Mouse (Mus musculus) kidney, embryonic 15.5 days (tissue): ENCODE results near the gene Nup210l. TPM values are rescaled to one million over a fixed set of nuclear protein-coding genes. Genes with fewer than 3 reads are reported as not detected.
"Not testable (repeated sequence)": the region's sequence is repeated elsewhere in the genome, so short reads cannot be mapped to it uniquely, and the experiment has no call there.

Source experiments
- ATAC-seq: fragments of 200-750 bp; cut with Nextera tagmentation; replicated peaks from 2 replicates; pipeline ENCODE4 v1.8.0; 2017; ENCODE audit warnings: moderate TSS enrichment; ENCODE audit not compliant: low FRiP score
- H3K27ac ChIP-seq: fragments of 300-500 bp; sonication (generic); 2 replicates; pipeline ENCODE4 v1.5.1; 2015; ENCODE audit warnings: mild to moderate bottlenecking, inconsistent platforms
- H3K27me3 ChIP-seq: fragments of 300-500 bp; sonication (generic); 2 replicates; pipeline ENCODE4 v1.6.1; 2015; ENCODE audit warnings: inconsistent platforms
- H3K36me3 ChIP-seq: fragments of 300-500 bp; sonication (generic); 2 replicates; pipeline ENCODE4 v1.6.1; 2015; ENCODE audit warnings: inconsistent platforms
- H3K4me1 ChIP-seq: fragments of 300-500 bp; sonication (generic); 2 replicates; pipeline ENCODE4 v1.6.1; 2015; ENCODE audit warnings: inconsistent platforms
- H3K4me2 ChIP-seq: fragments of 300-500 bp; sonication (generic); 2 replicates; pipeline ENCODE4 v1.6.1; 2015; ENCODE audit warnings: moderate library complexity, mild to moderate bottlenecking, inconsistent platforms
- H3K4me3 ChIP-seq: fragments of 300-500 bp; sonication (generic); replicated peaks from 2 replicates; pipeline ENCODE4 v1.5.1; 2015; ENCODE audit warnings: mild to moderate bottlenecking, inconsistent platforms
- H3K9ac ChIP-seq: fragments of 300-500 bp; sonication (generic); 2 replicates; pipeline ENCODE4 v1.6.1; 2015; ENCODE audit warnings: mild to moderate bottlenecking, inconsistent platforms
- H3K9me3 ChIP-seq: fragments of 300-500 bp; sonication (generic); replicated peaks from 2 replicates; pipeline ENCODE4 v1.6.1; 2016; ENCODE audit warnings: inconsistent platforms
- WGBS: fragments of 180-500 bp; shearing (Covaris S2); methylation state at CpG from one replicate; pipeline ENCODE4 v1.1.7; 2015; ENCODE audit warnings: mixed read lengths; 5-methylcytosine and 5-hydroxymethylcytosine counted together
- polyA plus RNA-seq: library from polyadenylated mRNA; unstranded; fragments of >200 nt; fragmentation: Nextera tagmentation; extraction: Ambion mirVana; gene quantifications from 2 replicates; pipeline ENCODE4 v1.2.1, GENCODE M21; 2015

Nup210l gene
- polyA plus RNA-seq, 1 experiment from 2014 or later = 0.40 TPM

DNA sequence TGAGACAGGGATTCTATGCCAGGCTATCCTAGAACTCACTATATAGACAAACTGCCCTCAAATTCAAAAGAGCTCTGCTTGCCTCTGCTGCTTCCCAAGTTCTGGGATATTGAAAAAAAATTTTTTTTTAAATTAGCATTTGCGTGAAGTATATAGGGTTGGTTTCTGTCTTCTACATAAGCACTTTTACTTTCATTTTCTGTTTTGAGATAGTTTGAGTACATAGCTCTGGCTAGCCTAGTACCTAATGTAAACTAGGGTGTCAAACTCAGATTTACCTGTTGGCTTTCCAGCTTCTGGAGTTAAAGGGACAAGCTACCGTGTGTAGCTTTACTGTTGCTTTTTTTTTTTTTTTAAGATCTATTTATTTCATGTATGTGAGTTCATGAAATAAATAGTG lies 2.3 kb upstream of the Nup210l start:
- H3K9me3 ChIP-seq = no peaks in the 10 kb centered on the region
- peaks cover 49% of the 10 kb centered on the region for H3K36me3 ChIP-seq
- no peak overlapping the region for H3K9ac ChIP-seq
- no peak for ATAC-seq
- H3K27me3 ChIP-seq = no peaks in the 10 kb centered on the region
- H3K27ac ChIP-seq = no peak overlapping the region
- no peak overlapping the region for H3K4me2 ChIP-seq
- no peak overlapping the region for H3K4me3 ChIP-seq
- 91% methylated on average over 2 of the region's 2 CpGs for WGBS
- H3K4me1 ChIP-seq = peaks cover 5% of the 10 kb centered on the region; the same call in 1 of the 2 replicates

DNA sequence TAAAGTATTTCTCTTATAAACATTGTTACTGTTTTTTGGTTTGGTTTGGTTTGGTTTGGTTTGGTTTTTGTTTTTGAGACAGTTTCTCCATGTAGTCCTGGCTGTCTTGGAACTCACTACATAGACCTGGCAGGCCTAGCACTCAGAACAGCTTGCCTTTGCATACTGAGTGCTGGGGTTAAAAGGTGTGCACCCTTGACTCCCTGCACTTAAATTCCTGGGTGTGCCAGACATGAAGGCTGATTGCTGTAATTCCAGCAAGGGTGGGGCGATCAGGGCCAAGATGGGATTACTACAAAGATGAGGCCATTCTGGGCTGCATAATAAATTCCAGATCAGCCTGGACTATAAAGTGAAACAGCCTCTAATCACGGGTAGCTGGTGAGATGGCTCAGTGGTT lies 1.7 kb upstream of the Nup210l start:
- WGBS = 53% methylated on average over 2 of the region's 2 CpGs
- H3K4me3 ChIP-seq = no peak overlapping the region
- H3K9me3 ChIP-seq = no peaks in the 10 kb centered on the region
- peaks cover 5% of the 10 kb centered on the region; the same call in 1 of the 2 replicates for H3K4me1 ChIP-seq
- no peak overlapping the region for H3K9ac ChIP-seq
- no peaks in the 10 kb centered on the region for H3K27me3 ChIP-seq
- 0 out of 2 replicates have a peak, but pooled peaks have one; percentile 58 for ATAC-seq
- H3K36me3 ChIP-seq = peaks cover 43% of the 10 kb centered on the region
- H3K4me2 ChIP-seq = no peak overlapping the region
- H3K27ac ChIP-seq = no peak overlapping the region

DNA sequence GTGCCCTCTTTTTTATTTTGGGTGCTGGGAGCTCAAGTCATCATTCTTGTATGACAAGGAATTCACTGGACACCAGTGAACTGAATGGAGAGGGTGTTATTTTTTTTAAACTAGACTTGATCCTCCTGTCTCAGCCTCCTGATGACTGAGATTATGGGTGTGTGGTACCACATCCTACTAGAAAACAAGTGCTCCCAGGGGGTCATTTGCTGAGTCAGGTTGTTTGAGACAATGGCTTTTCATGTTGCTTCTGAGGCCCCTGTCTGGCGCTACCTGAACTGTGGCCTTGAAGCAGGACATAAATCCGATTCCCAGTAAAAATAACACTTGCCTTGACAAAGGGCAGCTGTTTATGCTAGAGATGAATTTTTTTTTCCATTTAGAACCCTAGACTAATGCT lies 756 bp upstream of the Nup210l start:
- H3K4me2 ChIP-seq = no peak overlapping the region
- H3K9me3 ChIP-seq = no peaks in the 10 kb centered on the region
- no peaks in the 10 kb centered on the region for H3K27me3 ChIP-seq
- no peak overlapping the region for H3K4me3 ChIP-seq
- no peak for ATAC-seq
- no peak overlapping the region for H3K27ac ChIP-seq
- 33% methylated on average over 2 of the region's 2 CpGs for WGBS
- H3K36me3 ChIP-seq = peaks cover 34% of the 10 kb centered on the region
- peaks cover 5% of the 10 kb centered on the region; the same call in 1 of the 2 replicates for H3K4me1 ChIP-seq
- H3K9ac ChIP-seq = no peak overlapping the region

DNA sequence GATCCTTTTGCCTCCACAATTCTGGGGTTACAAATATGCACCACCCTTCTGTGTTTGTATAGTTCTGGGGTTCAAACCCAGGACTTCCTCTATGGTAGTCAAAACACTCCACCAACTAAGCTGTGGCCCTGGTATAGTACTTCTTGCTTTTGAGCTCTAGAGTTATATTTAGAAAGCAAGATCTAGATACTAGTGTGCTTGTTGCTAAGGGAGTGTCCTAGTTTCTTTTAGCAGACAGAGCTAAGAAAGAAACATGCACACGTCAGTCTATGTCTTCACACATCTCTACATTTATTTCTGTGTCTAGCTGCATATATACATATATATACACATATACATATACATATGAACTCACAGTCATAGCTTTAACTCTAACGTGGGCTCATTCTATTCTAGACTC lies 7.8 kb downstream of the Nup210l start:
- no peaks in the 10 kb centered on the region for H3K4me1 ChIP-seq
- no peak overlapping the region for H3K9ac ChIP-seq
- no peaks in the 10 kb centered on the region for H3K27me3 ChIP-seq
- no peak overlapping the region for H3K27ac ChIP-seq
- 82% methylated on average over 2 of the region's 2 CpGs for WGBS
- no peak for ATAC-seq
- H3K36me3 ChIP-seq = no peaks in the 10 kb centered on the region
- no peak overlapping the region for H3K4me2 ChIP-seq
- no peaks in the 10 kb centered on the region for H3K9me3 ChIP-seq
- no peak overlapping the region for H3K4me3 ChIP-seq

DNA sequence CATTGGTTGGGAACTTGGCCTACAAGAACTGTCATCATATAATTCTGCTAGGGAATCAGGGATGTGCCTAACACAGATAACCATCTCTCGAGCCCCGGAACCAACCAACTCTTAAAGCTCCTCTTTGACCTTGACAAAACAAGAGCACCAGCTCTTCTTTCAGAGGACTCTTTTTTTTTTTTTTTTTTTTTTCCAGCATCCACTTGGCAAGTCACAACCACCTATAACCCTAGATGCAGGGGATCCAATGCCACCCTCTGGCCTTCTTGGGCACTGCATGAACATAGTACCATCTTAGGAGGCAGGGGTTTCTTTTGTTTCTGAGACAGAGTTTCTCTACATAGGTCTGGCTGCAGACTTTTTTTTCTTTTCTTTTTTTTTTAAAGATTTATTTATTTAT lies 10.4 kb downstream of the Nup210l start:
- no peak overlapping the region for H3K4me3 ChIP-seq
- no peaks in the 10 kb centered on the region for H3K4me1 ChIP-seq
- no peaks in the 10 kb centered on the region for H3K36me3 ChIP-seq
- no peaks in the 10 kb centered on the region for H3K9me3 ChIP-seq
- H3K4me2 ChIP-seq = no peak overlapping the region
- 76% methylated on average over 2 of the region's 2 CpGs for WGBS
- no peak overlapping the region for H3K27ac ChIP-seq
- no peak overlapping the region for H3K9ac ChIP-seq
- ATAC-seq = no peak
- H3K27me3 ChIP-seq = no peaks in the 10 kb centered on the region

DNA sequence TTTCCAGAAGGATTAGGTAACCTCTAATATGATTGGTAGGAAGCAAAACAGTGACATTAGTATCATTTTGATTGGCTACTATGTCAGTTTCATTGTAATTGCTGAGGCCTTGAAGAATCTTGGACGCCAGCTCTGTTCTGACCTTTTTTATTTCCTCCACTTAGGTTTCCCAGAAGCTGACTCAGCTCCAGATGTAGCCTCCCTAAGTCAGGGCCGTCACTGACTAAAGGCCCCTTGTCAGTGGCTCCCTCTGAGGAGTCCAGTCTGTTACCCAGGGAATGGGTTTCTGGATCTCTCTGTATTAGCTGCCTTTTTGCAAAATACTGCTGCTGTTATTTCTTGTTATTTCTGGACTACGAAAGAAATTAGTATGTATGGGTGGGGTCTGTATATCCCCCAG lies 11.6 kb downstream of the Nup210l start:
- H3K36me3 ChIP-seq = no peaks in the 10 kb centered on the region
- no peak overlapping the region for H3K4me3 ChIP-seq
- WGBS = 44% methylated on average over 3 of the region's 3 CpGs
- no peaks in the 10 kb centered on the region for H3K4me1 ChIP-seq
- H3K9ac ChIP-seq = no peak overlapping the region
- no peak overlapping the region for H3K4me2 ChIP-seq
- peak overlapping the region; percentile 29; the same call in 1 of the 2 replicates for H3K27ac ChIP-seq
- H3K9me3 ChIP-seq = no peaks in the 10 kb centered on the region
- ATAC-seq = peak; percentile 79
- no peaks in the 10 kb centered on the region for H3K27me3 ChIP-seq

DNA sequence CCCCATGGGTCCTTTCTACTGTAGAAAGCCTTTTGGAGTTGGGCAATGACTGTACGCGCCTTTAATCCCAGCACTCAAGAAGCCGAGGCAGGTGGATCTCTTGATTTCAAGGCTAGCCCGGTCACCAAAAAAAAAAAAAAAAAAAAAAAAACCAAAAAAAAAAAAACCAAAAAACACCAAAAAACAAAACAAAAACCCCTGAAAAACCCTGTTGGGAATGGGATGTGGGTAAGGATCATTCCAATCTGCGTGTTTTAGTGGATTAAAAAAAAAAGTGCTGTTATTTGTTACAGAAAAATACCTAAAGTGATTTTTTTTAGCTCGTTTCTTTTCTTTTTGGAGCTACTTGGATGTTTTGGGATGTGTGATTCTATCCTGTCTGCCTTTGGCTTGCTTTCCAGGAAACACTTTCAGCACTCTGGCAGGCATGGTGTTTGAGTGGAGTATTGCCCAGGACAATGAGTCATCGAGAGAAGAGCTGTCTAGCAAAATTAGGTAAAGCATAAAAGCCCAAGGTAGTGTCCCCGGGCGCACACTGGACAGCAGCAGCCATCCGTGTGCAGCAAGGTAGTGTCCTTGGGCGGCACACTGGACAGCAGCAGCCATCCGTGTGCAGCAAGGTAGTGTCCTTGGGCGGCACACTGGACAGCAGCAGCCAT lies 14.3 kb downstream of the Nup210l start:
- no peaks in the 10 kb centered on the region for H3K27me3 ChIP-seq
- H3K4me1 ChIP-seq = no peaks in the 10 kb centered on the region
- no peak overlapping the region for H3K9ac ChIP-seq
- WGBS = 88% methylated on average over 13 of the region's 13 CpGs
- no peak for ATAC-seq
- H3K9me3 ChIP-seq = no peaks in the 10 kb centered on the region
- no peak overlapping the region for H3K4me3 ChIP-seq
- no peak overlapping the region for H3K4me2 ChIP-seq
- no peak overlapping the region for H3K27ac ChIP-seq
- H3K36me3 ChIP-seq = no peaks in the 10 kb centered on the region

DNA sequence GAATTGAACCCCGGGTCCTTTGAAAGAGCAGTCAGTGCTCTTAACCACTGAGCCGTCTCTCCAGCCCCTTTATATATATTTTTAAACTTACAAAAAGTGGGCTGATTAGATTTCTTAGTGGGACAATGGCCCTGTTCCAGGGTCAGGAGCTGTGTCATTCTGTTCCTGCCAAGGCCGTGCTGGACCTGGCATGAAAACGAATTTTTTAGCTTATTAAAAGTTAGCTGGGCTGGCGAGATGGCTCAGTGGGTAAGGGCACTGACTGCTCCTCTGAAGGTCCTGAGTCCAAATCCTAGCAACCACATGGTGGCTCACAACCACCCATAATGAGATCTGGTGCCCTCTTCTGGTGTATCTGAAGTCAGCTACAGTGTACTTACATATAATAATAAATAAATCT lies 18.1 kb downstream of the Nup210l start:
- H3K36me3 ChIP-seq, H3K9me3 ChIP-seq, H3K27me3 ChIP-seq, H3K4me1 ChIP-seq, H3K4me3 ChIP-seq, ATAC-seq, H3K4me2 ChIP-seq, H3K27ac ChIP-seq, H3K9ac ChIP-seq: not testable (repeated sequence)
- WGBS = 84% methylated on average over 5 of the region's 5 CpGs

DNA sequence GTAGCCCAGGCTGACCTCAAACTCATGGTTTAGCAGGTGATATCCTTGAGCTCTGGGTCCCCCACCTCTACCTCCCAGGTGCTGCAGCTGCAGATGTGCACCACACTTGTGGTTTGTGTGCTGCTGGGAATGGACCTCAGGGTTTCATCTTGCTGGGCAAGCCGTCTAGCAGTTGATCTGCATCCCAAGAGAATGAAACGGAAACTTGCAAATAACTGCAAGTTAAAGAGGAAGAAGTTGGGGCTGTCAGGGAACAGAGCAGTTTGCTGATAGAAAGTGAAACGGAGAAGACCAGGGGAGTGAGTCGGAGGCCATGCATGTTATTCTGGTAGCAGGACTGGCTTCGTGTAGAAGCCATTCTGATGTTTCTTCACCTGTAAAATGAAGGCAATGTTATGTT lies 21.8 kb downstream of the Nup210l start:
- Histone ChIP-seq H3K27ac (no peak overlapping the region), H3K4me2 (no peak overlapping the region), H3K4me1 (no peaks in the 10 kb centered on the region), H3K27me3 (no peaks in the 10 kb centered on the region), H3K9ac (no peak overlapping the region), H3K4me3 (no peak overlapping the region), H3K36me3 (no peaks in the 10 kb centered on the region), H3K9me3 (no peaks in the 10 kb centered on the region)
- no peak for ATAC-seq
- WGBS = 76% methylated on average over 5 of the region's 5 CpGs

DNA sequence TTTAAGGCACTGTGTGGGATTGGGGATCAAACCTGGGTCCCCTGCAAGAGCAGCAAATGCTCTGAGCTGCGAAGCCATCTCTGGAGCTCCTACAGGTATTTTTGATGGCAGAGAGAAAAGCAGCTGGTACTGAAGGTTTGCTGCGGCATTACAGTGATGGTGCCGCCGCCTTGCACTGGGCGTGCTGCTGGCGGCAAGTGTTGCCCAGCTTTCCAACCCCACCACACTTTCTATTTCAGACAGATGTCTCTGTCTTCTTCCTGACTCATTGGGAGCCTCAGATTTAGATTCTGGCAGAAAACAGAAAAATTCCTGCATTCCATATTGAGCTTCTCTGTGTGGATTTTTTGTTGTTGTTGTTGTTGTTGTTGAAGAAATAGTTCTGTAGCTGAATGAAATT lies 23.9 kb downstream of the Nup210l start:
- Histone ChIP-seq H3K36me3 (no peaks in the 10 kb centered on the region), H3K27ac (no peak overlapping the region), H3K4me1 (no peaks in the 10 kb centered on the region), H3K9ac (no peak overlapping the region), H3K4me3 (no peak overlapping the region), H3K27me3 (no peaks in the 10 kb centered on the region), H3K9me3 (no peaks in the 10 kb centered on the region), H3K4me2 (no peak overlapping the region)
- WGBS = 97% methylated on average over 6 of the region's 6 CpGs
- ATAC-seq = no peak

DNA sequence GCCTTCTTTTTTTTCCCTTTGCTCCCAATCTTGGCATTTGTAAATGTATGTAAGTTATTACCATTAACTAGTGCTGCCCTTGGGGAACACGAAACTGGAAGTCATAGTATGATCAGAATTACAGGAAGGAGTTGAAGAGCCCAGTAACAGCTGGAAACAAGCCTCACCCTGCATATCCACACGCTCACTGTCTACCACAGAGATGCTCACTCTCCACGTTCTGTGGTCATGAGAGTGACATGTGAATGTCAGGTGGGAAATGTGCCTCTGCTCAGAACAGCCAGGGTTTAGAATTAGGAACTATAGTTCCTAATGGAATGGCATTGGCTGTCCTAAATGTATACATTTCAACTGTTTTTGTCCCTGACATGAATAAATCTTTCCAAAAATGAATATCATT lies 28.8 kb downstream of the Nup210l start:
- no peak overlapping the region for H3K4me3 ChIP-seq

DNA sequence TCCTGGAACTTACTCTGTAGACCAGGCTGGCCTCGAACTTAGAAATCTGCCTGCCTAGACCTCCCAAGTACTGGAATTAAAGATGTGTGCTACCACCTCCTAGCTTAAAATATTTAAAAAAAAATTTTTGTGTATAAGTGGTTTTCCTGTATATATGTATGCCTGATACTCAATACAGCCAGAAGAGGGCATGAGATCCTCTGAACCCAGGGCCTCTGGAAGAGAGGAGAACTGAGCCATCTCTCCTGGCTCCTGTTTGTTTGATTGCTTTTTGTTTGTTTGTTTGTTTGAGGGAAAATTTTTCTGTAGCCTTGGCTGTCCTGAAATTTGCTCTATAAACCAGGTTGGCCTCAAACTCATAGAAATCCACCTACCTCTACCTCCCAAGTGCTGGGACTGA lies 29.4 kb downstream of the Nup210l start:
- H3K36me3 ChIP-seq = no peaks in the 10 kb centered on the region
- no peak overlapping the region for H3K4me2 ChIP-seq
- 91% methylated on average over 1 of the region's 1 CpGs for WGBS
- H3K9me3 ChIP-seq = no peaks in the 10 kb centered on the region
- H3K27me3 ChIP-seq = no peaks in the 10 kb centered on the region
- H3K4me1 ChIP-seq = peaks cover 13% of the 10 kb centered on the region
- 0 out of 2 replicates have a peak overlapping the region, but pooled peaks have one; percentile 41 for H3K27ac ChIP-seq
- no peak overlapping the region for H3K9ac ChIP-seq
- no peak for ATAC-seq
- no peak overlapping the region for H3K4me3 ChIP-seq

More for the DNA sequence above, 28.8 kb downstream of the Nup210l start:
- WGBS = 74% methylated on average over 3 of the region's 3 CpGs
- no peaks in the 10 kb centered on the region for H3K27me3 ChIP-seq
- H3K27ac ChIP-seq = no peak overlapping the region
- no peaks in the 10 kb centered on the region for H3K9me3 ChIP-seq
- no peak overlapping the region for H3K4me2 ChIP-seq
- no peak for ATAC-seq
- H3K9ac ChIP-seq = no peak overlapping the region
- H3K36me3 ChIP-seq = no peaks in the 10 kb centered on the region
- peaks cover 13% of the 10 kb centered on the region for H3K4me1 ChIP-seq

DNA sequence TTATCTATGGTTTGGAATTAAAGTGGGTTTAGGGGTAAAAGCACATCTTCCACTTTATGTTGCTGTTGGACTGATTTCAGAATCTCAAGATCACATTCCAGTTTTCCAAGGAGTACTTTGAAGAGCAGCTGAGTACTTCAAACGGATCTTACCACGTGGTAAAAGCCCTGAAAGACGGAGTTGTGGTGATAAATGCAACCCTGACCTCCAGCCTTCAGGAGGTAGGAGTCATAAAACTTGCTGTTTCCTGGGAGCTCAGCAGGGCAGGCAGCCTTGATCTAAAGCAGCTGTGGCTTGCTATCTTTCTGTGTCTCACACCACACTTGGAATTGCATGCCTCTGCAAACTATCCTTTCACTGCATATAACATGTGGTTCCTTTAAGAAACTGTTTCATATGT lies 30.6 kb downstream of the Nup210l start:
- H3K9me3 ChIP-seq = no peaks in the 10 kb centered on the region
- H3K4me1 ChIP-seq = peaks cover 13% of the 10 kb centered on the region
- H3K36me3 ChIP-seq = no peaks in the 10 kb centered on the region
- WGBS = 13% methylated on average over 3 of the region's 3 CpGs
- 0 out of 2 replicates have a peak, but pooled peaks have one; percentile 25 for ATAC-seq
- peak overlapping the region; percentile 41 for H3K27ac ChIP-seq
- no peak overlapping the region for H3K4me3 ChIP-seq
- H3K4me2 ChIP-seq = no peak overlapping the region
- H3K9ac ChIP-seq = no peak overlapping the region
- H3K27me3 ChIP-seq = no peaks in the 10 kb centered on the region
